Mouse (Mus musculus) left cerebral cortex, postnatal 4 days (tissue): ENCODE data around the gene Ankrd66. TPM values are rescaled to one million over a fixed set of nuclear protein-coding genes. Genes with fewer than 3 reads are reported as not detected.

Experiments
- total RNA-seq, 2 experiments: library from RNA; stranded (reverse); gene quantifications; 2 replicates each; pipeline ENCODE4 v1.2.3; 2021

The Ankrd66 gene
- total RNA-seq, 2 experiments from 2014 or later: 0.58 TPM; not detected in 1

Other genes starting within 250 kb of the Ankrd66 start
- gene Adgrf5, start 183.2 kb downstream of the Ankrd66 start, total RNA-seq: 10 to 100 TPM; 24.0 to 27.2 TPM
- not detected for gene Mep1a, start 40.8 kb downstream of the Ankrd66 start, total RNA-seq
- gene Pla2g7, start 24.5 kb upstream of the Ankrd66 start, total RNA-seq: 10 to 100 TPM; 32.5 to 34.1 TPM
- 1 to 10 TPM; 2.1 to 3.3 TPM for gene Tdrd6, start 86.7 kb upstream of the Ankrd66 start, total RNA-seq
- gene Slc25a27, start 123.6 kb upstream of the Ankrd66 start, total RNA-seq: 10 to 100 TPM; 47.8 to 49.0 TPM
- 1 to 10 TPM; 2.0 to 2.3 TPM for gene Cyp39a1, start 123.8 kb upstream of the Ankrd66 start, total RNA-seq